Mouse (Mus musculus) MEL (cell line): ENCODE measurements around the gene Dmpk.

Source experiments
- BHLHE40 ChIP-seq: IDR thresholded peaks from 2 replicates; pipeline ENCODE4 v1.6.1; 2012; ENCODE audit warnings: low read depth, mild to moderate bottlenecking, inconsistent platforms, low read length, improper control_type of control experiment, borderline replicate concordance
- CTCF ChIP-seq, 3 experiments: IDR thresholded peaks in 2 of 3; conservative IDR thresholded peaks in 1 of 3; 2 replicates each; pipeline ENCODE4 v1.5.1; 2011 to 2012; ENCODE audit warnings: low read length in 3 of 3, low read depth in 2 of 3, mild to moderate bottlenecking in 2 of 3, improper control_type of control experiment in 1 of 3, inconsistent platforms in 1 of 3, mixed read lengths in 1 of 3, moderate library complexity in 1 of 3; ENCODE audit not compliant: control insufficient read depth in 1 of 3, insufficient read depth in 1 of 3, poor library complexity in 1 of 3, severe bottlenecking in 1 of 3
- EP300 ChIP-seq, 2 experiments: IDR thresholded peaks; 2 replicates each; pipeline ENCODE4 v1.6.1; 2011; ENCODE audit warnings: improper control_type of control experiment in 2 of 2, low read length in 2 of 2, low read depth in 1 of 2, mild to moderate bottlenecking in 1 of 2
- JUND ChIP-seq: IDR thresholded peaks from 2 replicates; pipeline ENCODE4 v1.6.1; 2011; ENCODE audit warnings: low read depth, mild to moderate bottlenecking, improper control_type of control experiment, low read length
- MAFK ChIP-seq: IDR thresholded peaks from 2 replicates; pipeline ENCODE4 v1.6.1; 2011; ENCODE audit warnings: low read depth, mild to moderate bottlenecking, low read length, improper control_type of control experiment, borderline replicate concordance
- MAZ ChIP-seq: IDR thresholded peaks from 2 replicates; pipeline ENCODE4 v1.6.1; 2012; ENCODE audit warnings: low read depth, mild to moderate bottlenecking, inconsistent platforms, low read length, improper control_type of control experiment
- MYB ChIP-seq: IDR thresholded peaks from 2 replicates; pipeline ENCODE4 v1.6.1; 2011; ENCODE audit warnings: mild to moderate bottlenecking, low read depth, low read length, improper control_type of control experiment
- POLR2A ChIP-seq, 2 experiments: IDR thresholded peaks; 2 replicates each; pipeline ENCODE4 v1.6.1; 2011 to 2012; ENCODE audit warnings: low read length in 2 of 2, mild to moderate bottlenecking in 2 of 2, control low read depth in 1 of 2, improper control_type of control experiment in 1 of 2, low read depth in 1 of 2, moderate library complexity in 1 of 2; ENCODE audit not compliant: control insufficient read depth in 1 of 2, insufficient read depth in 1 of 2, poor library complexity in 1 of 2
- SIN3A ChIP-seq: IDR thresholded peaks from 2 replicates; pipeline ENCODE4 v1.6.1; 2012; ENCODE audit warnings: low read length, improper control_type of control experiment, inconsistent platforms
- ZNF384 ChIP-seq: IDR thresholded peaks from 2 replicates; pipeline ENCODE4 v1.6.1; 2012; ENCODE audit warnings: low read depth, mild to moderate bottlenecking, inconsistent platforms, low read length, improper control_type of control experiment

DNA sequence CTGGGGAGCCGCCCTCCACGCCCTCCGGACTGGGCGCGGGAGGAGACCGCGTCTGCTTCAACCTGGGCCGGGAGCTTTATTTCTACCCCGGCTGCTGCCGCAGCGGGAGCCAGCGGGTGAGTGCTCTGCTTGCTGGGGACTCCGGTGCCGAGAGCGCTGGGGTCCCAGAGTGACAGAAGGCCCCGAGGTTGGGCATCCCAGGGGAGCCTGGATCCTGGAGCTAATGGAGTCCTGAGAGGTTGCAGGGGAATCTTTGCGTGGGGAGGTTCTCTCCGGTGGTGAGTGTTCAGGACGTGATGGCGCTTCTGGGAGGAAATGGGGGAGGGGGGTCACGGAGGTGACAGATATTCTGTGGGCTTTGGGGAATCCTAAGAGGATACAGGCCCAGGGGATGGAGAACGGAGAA, 7.1 kb upstream of the Dmpk start:
- TF ChIP-seq ZNF384 (no peak), JUND (no peak), MYB (no peak), CTCF (IDR thresholded peaks at IDR 0.05 in 2 of 3, conservative IDR thresholded peaks at IDR 0.05 in 1 of 3; ENCODE audit: control insufficient read depth in 1 of 3, insufficient read depth in 1 of 3, low read depth in 2 of 3, low read length in 3 of 3, poor library complexity in 1 of 3, severe bottlenecking in 1 of 3) (no peak), MAZ (no peak), POLR2A (IDR thresholded peaks at IDR 0.05; ENCODE audit: control insufficient read depth in 1 of 2, insufficient read depth in 1 of 2, low read depth in 1 of 2, low read length in 2 of 2, poor library complexity in 1 of 2) (no peak), SIN3A (no peak), MAFK (no peak), EP300 (IDR thresholded peaks at IDR 0.05; ENCODE audit: low read depth in 1 of 2, low read length in 2 of 2) (no peak), BHLHE40 (no peak)
